Mouse (Mus musculus): ENCODE data around the gene Ankrd11. TPM values are rescaled to one million over a fixed set of nuclear protein-coding genes. Genes with fewer than 3 reads are reported as not detected.

Ankrd11 gene
- polyA plus RNA-seq, 1 experiment from 2014 or later = 46.2 TPM

DNA sequence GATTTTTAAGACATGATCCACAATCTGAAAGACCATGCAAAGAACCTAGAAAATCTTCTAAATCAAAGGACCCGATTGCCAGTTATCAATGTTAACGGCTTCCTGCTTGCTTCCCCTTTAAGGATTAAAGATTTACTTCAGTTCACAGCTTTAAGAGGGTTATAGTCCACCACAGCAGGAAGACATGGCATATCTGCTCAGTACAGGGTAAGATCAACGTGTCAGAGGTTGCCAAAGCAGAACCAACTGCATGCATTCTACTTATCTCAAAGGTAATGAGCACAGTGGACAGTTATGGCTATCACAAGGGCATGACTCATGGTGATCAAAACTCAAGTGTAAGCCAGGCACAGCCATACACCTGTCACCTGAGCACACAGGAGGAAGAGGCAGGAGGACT is 53.1 kb downstream of the Ankrd11 start:
- H3K9ac ChIP-seq (replicated peaks; ENCODE audit: low read length) = no peak overlapping the region
- no peaks in the 10 kb centered on the region for H3K4me1 ChIP-seq (ENCODE audit: control insufficient read depth, insufficient read depth, low read length)
- H3K36me3 ChIP-seq (ENCODE audit: control insufficient read depth, insufficient read depth, low read length) = no peaks in the 10 kb centered on the region
- ATAC-seq (ENCODE audit: low FRiP score, low TSS enrichment) (no peak), DNase-seq (no peak)
- 89% methylated on average over 3 of the region's 3 CpGs for WGBS
- no peak overlapping the region for H3K4me2 ChIP-seq (ENCODE audit: low read length)
- no peaks in the 10 kb centered on the region for H3K27me3 ChIP-seq (ENCODE audit: control insufficient read depth, insufficient read depth, low read length)
- no peak overlapping the region for H3K27ac ChIP-seq (replicated peaks; ENCODE audit: low read depth, low read length)
- H3K4me3 ChIP-seq (replicated peaks; ENCODE audit: low read depth, low read length) = no peak overlapping the region
- H3K9me3 ChIP-seq (ENCODE audit: control insufficient read depth, low read length) = no peaks in the 10 kb centered on the region

DNA sequence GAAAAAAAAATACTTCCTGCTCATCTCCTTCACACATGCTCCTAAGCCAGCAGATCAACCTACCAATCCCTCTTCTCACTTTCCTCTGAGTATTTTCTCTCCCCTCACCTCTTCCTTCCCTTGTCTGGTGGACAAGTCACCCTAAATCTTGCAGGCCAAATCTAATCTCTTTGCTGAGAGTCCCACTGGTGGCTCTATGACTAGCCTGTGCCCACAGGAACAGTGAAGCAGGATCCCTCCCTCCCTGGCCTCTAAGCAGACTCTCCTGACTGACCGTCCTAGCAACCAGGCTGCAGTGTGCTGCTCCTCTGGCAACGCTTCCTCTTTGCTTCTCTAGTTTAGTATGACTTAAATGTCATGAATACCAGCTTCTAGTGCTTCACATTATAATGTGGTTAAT is 54.8 kb downstream of the Ankrd11 start:
- Histone ChIP-seq H3K27me3 (ENCODE audit: control insufficient read depth, insufficient read depth, low read length) (no peaks in the 10 kb centered on the region), H3K4me2 (ENCODE audit: low read length) (no peak overlapping the region), H3K4me1 (ENCODE audit: control insufficient read depth, insufficient read depth, low read length) (no peaks in the 10 kb centered on the region), H3K9me3 (ENCODE audit: control insufficient read depth, low read length) (no peaks in the 10 kb centered on the region), H3K9ac (replicated peaks; ENCODE audit: low read length) (no peak overlapping the region), H3K27ac (replicated peaks; ENCODE audit: low read depth, low read length) (no peak overlapping the region), H3K4me3 (replicated peaks; ENCODE audit: low read depth, low read length) (no peak overlapping the region), H3K36me3 (ENCODE audit: control insufficient read depth, insufficient read depth, low read length) (no peaks in the 10 kb centered on the region)
- ATAC-seq (ENCODE audit: low FRiP score, low TSS enrichment) (no peak), DNase-seq (no peak)
- 53% methylated on average over 2 of the region's 2 CpGs for WGBS

DNA sequence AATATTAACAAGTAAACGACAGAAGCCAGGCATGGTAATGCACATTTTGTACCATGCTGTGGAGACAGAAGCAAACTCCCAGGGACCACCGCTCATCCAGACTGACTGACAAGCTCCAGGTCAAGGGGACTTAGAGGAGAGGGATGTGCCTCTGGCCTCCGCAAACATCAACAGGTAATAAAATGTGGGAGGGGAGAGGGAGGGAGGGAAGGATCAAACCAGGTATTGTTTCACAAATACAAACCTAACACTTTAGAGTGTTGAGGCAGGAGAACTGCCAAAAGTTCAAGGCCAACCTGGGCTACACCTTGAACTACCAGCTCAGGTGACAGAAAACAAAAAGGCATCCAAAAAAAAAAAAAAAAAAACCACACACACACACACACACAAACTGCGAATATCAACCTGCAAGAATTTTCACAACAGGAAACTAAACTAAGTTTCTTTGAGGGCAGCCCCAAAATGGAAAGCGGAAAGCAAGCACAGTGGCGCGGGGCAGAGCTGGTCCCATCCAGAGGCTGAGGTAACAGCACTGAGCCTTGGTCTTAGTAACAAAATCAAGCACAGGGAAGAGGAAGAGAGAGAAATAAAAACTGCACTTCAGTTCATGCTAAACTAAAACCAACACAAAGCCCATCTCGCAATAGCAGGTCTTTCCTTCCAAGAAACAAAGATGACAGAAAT is 55.4 kb downstream of the Ankrd11 start:
- Histone ChIP-seq H3K4me3 (replicated peaks; ENCODE audit: low read depth, low read length) (no peak overlapping the region), H3K27ac (replicated peaks; ENCODE audit: low read depth, low read length) (no peak overlapping the region), H3K27me3 (ENCODE audit: control insufficient read depth, insufficient read depth, low read length) (no peaks in the 10 kb centered on the region), H3K4me1 (ENCODE audit: control insufficient read depth, insufficient read depth, low read length) (no peaks in the 10 kb centered on the region), H3K9me3 (ENCODE audit: control insufficient read depth, low read length) (no peaks in the 10 kb centered on the region), H3K36me3 (ENCODE audit: control insufficient read depth, insufficient read depth, low read length) (no peaks in the 10 kb centered on the region), H3K9ac (replicated peaks; ENCODE audit: low read length) (no peak overlapping the region), H3K4me2 (ENCODE audit: low read length) (no peak overlapping the region)
- ATAC-seq (ENCODE audit: low FRiP score, low TSS enrichment) (no peak), DNase-seq (no peak)
- 93% methylated on average over 8 of the region's 8 CpGs for WGBS

DNA sequence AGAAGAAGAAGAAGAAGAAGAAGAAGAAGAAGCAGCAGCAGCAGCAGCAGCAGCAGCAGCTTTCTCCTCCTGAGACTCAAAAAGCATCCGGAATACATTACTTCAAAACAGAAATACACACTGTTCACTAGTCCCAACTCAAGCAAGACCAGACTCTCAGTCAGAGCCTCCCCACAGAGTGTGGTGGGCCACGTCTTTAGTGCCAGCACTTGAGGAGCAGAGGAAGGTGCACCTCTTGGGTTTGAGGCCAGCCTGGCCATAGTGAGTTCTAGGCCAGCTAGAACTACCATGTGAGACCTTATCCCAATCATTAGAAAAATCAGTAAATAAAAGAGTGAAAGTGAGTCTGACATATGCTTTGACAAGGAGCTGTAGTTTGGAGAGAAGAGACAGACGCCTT is 57.9 kb downstream of the Ankrd11 start:
- no peak overlapping the region for H3K4me3 ChIP-seq (replicated peaks; ENCODE audit: low read depth, low read length)
- H3K36me3 ChIP-seq (ENCODE audit: control insufficient read depth, insufficient read depth, low read length) = no peaks in the 10 kb centered on the region
- no peaks in the 10 kb centered on the region for H3K9me3 ChIP-seq (ENCODE audit: control insufficient read depth, low read length)
- no peaks in the 10 kb centered on the region for H3K27me3 ChIP-seq (ENCODE audit: control insufficient read depth, insufficient read depth, low read length)
- 92% methylated on average over 3 of the region's 3 CpGs for WGBS
- no peak overlapping the region for H3K9ac ChIP-seq (replicated peaks; ENCODE audit: low read length)
- ATAC-seq (ENCODE audit: low FRiP score, low TSS enrichment) (no peak), DNase-seq (no peak)
- H3K4me1 ChIP-seq (ENCODE audit: control insufficient read depth, insufficient read depth, low read length) = no peaks in the 10 kb centered on the region
- H3K4me2 ChIP-seq (ENCODE audit: low read length) = no peak overlapping the region
- no peak overlapping the region for H3K27ac ChIP-seq (replicated peaks; ENCODE audit: low read depth, low read length)

DNA sequence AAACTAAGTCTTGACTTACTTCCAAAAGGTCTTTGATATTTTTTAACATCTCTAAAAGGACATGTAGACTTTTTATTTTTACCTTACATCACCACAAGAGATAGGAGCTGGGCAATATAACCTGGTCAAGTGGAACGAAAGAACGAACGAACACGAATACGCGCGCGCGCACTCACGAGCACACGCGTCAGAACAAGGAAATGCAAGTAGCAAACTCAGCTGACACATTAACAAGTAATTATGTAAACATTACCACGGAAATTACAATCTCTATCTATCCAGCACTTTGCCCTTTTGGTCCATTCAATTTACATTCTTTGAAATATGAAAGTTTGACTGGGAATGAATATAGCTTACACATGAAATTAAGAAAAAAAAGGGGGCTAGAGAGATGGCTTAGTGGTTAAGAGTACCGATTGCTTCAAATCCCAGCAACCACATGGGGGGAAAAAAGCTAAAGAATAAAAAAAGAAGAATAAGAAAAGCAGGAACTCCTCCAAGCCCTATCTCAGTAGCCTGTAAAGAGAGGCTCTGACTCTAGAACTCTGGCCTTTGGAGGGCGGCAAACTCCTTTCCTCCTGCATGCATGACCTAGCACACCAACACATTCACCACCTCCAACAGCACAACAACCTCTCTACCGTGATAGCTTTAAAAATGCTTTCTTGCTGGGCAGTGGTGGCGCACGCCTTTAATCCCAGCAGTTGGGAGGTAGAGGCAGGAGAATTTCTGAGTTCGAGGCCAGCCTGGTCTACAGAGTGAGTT is 58.7 kb downstream of the Ankrd11 start:
- DNase-seq (no peak), ATAC-seq (ENCODE audit: low FRiP score, low TSS enrichment) (no peak)
- Histone ChIP-seq H3K27ac (replicated peaks; ENCODE audit: low read depth, low read length) (no peak overlapping the region), H3K27me3 (ENCODE audit: control insufficient read depth, insufficient read depth, low read length) (no peaks in the 10 kb centered on the region), H3K4me2 (ENCODE audit: low read length) (no peak overlapping the region), H3K9ac (replicated peaks; ENCODE audit: low read length) (no peak overlapping the region), H3K4me1 (ENCODE audit: control insufficient read depth, insufficient read depth, low read length) (no peaks in the 10 kb centered on the region), H3K36me3 (ENCODE audit: control insufficient read depth, insufficient read depth, low read length) (no peaks in the 10 kb centered on the region), H3K9me3 (ENCODE audit: control insufficient read depth, low read length) (no peaks in the 10 kb centered on the region), H3K4me3 (replicated peaks; ENCODE audit: low read depth, low read length) (no peak overlapping the region)
- WGBS = 91% methylated on average over 19 of the region's 19 CpGs

DNA sequence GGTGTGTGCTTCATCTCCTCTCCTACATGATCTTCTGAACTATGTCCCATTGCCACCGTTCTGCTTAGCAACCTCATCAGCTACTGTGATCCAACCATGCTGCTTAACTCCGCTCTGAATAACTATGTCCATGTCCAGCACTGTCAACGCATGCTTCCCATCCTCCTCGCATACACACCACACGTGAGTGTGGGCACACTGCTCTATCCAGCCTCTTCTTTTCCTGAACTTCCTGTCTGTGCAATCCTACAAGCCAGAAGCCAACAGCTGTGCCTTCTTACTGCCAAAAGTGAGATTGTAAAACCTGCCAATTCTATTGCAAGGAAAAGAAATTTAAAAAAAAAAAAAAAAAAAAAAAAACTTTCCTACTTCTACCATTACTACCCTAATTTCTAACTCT is 60.4 kb downstream of the Ankrd11 start:
- H3K4me3 ChIP-seq (replicated peaks; ENCODE audit: low read depth, low read length) = no peak overlapping the region
- DNase-seq (no peak), ATAC-seq (ENCODE audit: low FRiP score, low TSS enrichment) (no peak)
- 93% methylated on average over 5 of the region's 5 CpGs for WGBS
- H3K9me3 ChIP-seq (ENCODE audit: control insufficient read depth, low read length) = no peaks in the 10 kb centered on the region
- H3K4me1 ChIP-seq (ENCODE audit: control insufficient read depth, insufficient read depth, low read length) = no peaks in the 10 kb centered on the region
- H3K27me3 ChIP-seq (ENCODE audit: control insufficient read depth, insufficient read depth, low read length) = no peaks in the 10 kb centered on the region
- H3K4me2 ChIP-seq (ENCODE audit: low read length) = no peak overlapping the region
- H3K36me3 ChIP-seq (ENCODE audit: control insufficient read depth, insufficient read depth, low read length) = no peaks in the 10 kb centered on the region
- no peak overlapping the region for H3K27ac ChIP-seq (replicated peaks; ENCODE audit: low read depth, low read length)
- H3K9ac ChIP-seq (replicated peaks; ENCODE audit: low read length) = no peak overlapping the region

DNA sequence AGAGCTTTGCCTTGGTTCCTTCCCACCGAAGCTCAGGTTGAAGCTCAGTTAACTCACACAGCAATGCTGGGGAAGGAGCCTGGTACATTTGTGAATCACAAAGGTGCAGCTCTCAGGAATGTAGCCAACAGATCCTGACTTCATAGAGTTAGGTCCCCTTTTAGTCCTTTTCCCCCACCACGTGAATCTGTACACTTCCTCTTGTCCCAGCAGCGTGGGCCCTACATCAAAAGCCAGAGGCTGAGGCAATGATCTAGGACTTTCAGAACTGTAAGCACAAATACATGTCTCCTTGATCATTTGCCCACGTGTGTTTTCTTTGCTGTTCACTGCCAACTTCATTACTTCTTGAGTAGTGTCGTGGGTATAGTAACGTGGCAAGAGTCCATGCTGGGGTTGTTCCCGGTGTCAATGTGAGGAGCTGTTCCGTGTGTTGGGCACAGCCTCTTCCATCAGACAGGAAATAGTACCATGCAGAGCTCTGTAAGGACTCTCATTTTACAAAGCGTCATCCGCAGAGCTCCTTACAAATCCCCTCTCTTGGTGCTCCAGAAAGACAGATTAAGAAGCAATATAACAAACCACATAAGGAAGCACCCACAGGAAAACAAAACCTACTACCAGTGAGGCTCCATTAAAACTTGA is 62.1 kb downstream of the Ankrd11 start:
- Histone ChIP-seq H3K36me3 (ENCODE audit: control insufficient read depth, insufficient read depth, low read length) (no peaks in the 10 kb centered on the region), H3K4me2 (ENCODE audit: low read length) (no peak overlapping the region), H3K27ac (replicated peaks; ENCODE audit: low read depth, low read length) (no peak overlapping the region), H3K4me1 (ENCODE audit: control insufficient read depth, insufficient read depth, low read length) (no peaks in the 10 kb centered on the region), H3K9ac (replicated peaks; ENCODE audit: low read length) (no peak overlapping the region), H3K4me3 (replicated peaks; ENCODE audit: low read depth, low read length) (no peak overlapping the region), H3K27me3 (ENCODE audit: control insufficient read depth, insufficient read depth, low read length) (no peaks in the 10 kb centered on the region), H3K9me3 (ENCODE audit: control insufficient read depth, low read length) (no peaks in the 10 kb centered on the region)
- WGBS = 87% methylated on average over 10 of the region's 10 CpGs
- no peak for ATAC-seq (ENCODE audit: low FRiP score, low TSS enrichment)
- DNase-seq = no peak

DNA sequence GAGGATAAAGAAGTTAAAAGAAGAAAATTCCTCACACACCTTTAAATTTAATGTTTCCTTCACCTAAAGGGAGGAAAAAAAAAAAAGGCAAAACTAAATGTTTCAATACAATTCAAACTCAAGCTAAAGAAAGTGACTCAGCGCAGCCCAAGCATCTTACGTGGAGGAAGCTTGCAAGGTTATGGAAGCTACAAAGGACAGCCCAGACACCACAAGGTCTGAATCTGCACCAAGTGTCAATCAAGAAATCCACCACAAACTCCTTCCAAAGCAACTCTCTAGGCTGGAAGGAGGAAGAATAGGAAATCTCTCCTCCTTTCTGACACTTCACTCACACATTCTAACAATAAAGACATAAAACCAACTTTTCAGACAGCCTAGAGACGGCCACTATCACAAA is 62.7 kb downstream of the Ankrd11 start:
- H3K9me3 ChIP-seq (ENCODE audit: control insufficient read depth, low read length) = no peaks in the 10 kb centered on the region
- no peak overlapping the region for H3K9ac ChIP-seq (replicated peaks; ENCODE audit: low read length)
- no peaks in the 10 kb centered on the region for H3K36me3 ChIP-seq (ENCODE audit: control insufficient read depth, insufficient read depth, low read length)
- H3K4me3 ChIP-seq (replicated peaks; ENCODE audit: low read depth, low read length) = no peak overlapping the region
- no peaks in the 10 kb centered on the region for H3K4me1 ChIP-seq (ENCODE audit: control insufficient read depth, insufficient read depth, low read length)
- H3K27ac ChIP-seq (replicated peaks; ENCODE audit: low read depth, low read length) = no peak overlapping the region
- ATAC-seq (ENCODE audit: low FRiP score, low TSS enrichment) (no peak), DNase-seq (no peak)
- 90% methylated on average over 3 of the region's 3 CpGs for WGBS
- H3K27me3 ChIP-seq (ENCODE audit: control insufficient read depth, insufficient read depth, low read length) = no peaks in the 10 kb centered on the region
- H3K4me2 ChIP-seq (ENCODE audit: low read length) = no peak overlapping the region

DNA sequence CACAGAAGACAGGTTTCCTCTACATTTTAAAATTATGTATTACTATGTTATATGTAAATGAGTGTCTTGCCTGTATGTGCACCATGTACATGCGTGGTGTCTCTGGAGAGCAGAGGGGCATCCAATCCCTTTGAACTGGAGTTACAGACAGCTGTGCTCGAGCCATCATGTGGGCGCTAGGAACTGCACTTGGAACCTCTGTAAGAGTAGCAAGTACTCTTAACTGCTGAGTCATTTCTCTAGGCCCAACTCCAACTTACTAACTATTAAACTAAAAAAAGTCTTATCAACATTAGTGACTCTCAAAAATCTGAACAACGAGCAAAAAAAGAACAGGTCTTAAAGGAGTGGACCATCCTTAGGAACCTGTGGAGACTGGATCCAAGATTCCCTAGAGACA is 66.0 kb downstream of the Ankrd11 start:
- Histone ChIP-seq H3K4me2 (ENCODE audit: low read length) (no peak overlapping the region), H3K27ac (replicated peaks; ENCODE audit: low read depth, low read length) (no peak overlapping the region), H3K9me3 (ENCODE audit: control insufficient read depth, low read length) (no peaks in the 10 kb centered on the region), H3K9ac (replicated peaks; ENCODE audit: low read length) (no peak overlapping the region), H3K27me3 (ENCODE audit: control insufficient read depth, insufficient read depth, low read length) (no peaks in the 10 kb centered on the region), H3K4me1 (ENCODE audit: control insufficient read depth, insufficient read depth, low read length) (no peaks in the 10 kb centered on the region), H3K36me3 (ENCODE audit: control insufficient read depth, insufficient read depth, low read length) (no peaks in the 10 kb centered on the region), H3K4me3 (replicated peaks; ENCODE audit: low read depth, low read length) (no peak overlapping the region)
- DNase-seq (no peak), ATAC-seq (ENCODE audit: low FRiP score, low TSS enrichment) (no peak)
- over 99% methylated on average over 4 of the region's 4 CpGs for WGBS
